22 mouse cellular contexts compared by ENCODE assay signal in the genomic region with DNA sequence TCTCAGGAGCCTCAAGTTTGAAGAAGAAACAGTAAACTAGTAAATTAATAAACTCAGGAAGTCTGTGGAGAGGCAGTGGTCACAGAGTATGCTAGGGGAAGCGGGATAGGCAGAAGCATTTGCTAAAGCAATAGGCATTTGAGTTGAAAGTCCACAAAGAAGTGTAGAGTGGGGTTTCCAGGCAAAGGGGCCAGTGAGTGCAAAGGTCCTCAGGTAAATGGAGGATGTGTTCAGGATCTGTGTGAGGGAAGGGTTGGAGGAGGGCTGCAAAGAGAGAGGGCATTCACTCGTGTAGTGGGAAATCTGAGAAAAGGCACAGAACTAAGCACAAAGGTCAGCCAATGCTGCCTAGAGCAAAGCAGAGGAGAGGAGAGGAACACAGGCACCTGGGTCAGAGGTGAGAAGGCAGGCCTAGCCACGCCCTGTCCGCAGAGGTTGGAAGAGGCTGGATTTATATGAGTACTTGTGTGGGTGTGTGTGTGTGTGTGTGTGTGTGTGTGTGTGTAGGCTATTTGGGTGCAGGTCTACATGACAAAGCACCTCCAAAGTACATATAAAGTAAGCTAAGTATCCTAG. TPM values are rescaled to one million over a fixed set of nuclear protein-coding genes. Genes with fewer than 3 reads are reported as not detected.
DNase-seq lines count a peak whose midpoint lies in the region; ATAC-seq lines count a peak whose summit lies in the region.
"Had no signal": no experiment of that assay in that cellular context is flagged by ENCODE, and none has a peak within 500 bp of the region (broad histone marks: within the 10 kb centered on the region; RNA-seq: fewer than 3 reads in every experiment).

No protein-coding gene starts in this region.

- no peaks in the 10 kb centered on the region for H3K9me3 ChIP-seq in kidney, embryonic 14.5 days (ENCODE audit: control insufficient read depth, low read length)
- H3K9me3 ChIP-seq in kidney, embryonic 15.5 days (replicated peaks) = no peaks in the 10 kb centered on the region
- no peaks in the 10 kb centered on the region for H3K9me3 ChIP-seq in liver, embryonic 16.5 days (replicated peaks; ENCODE audit: control insufficient read depth, low read length)
- H3K9me3 ChIP-seq: hindbrain, embryonic 10.5 days; limb, embryonic 15.5 days; megakaryocyte, embryonic 14.5 days; midbrain, embryonic 15.5 days had no signal

- H3K36me3 ChIP-seq in kidney, embryonic 14.5 days (ENCODE audit: control insufficient read depth, insufficient read depth, low read length) = no peaks in the 10 kb centered on the region
- no peaks in the 10 kb centered on the region for H3K36me3 ChIP-seq in kidney, embryonic 15.5 days
- no peaks in the 10 kb centered on the region for H3K36me3 ChIP-seq in liver, embryonic 16.5 days (ENCODE audit: control insufficient read depth, insufficient read depth)
- H3K36me3 ChIP-seq: hindbrain, embryonic 10.5 days; limb, embryonic 15.5 days; midbrain, embryonic 15.5 days had no signal

- H3K9ac ChIP-seq in kidney, embryonic 14.5 days (ENCODE audit: low read depth, low read length) = no peak overlapping the region
- no peak overlapping the region for H3K9ac ChIP-seq in kidney, embryonic 15.5 days
- H3K9ac ChIP-seq in liver, embryonic 16.5 days (ENCODE audit: low read depth, low read length) = no peak overlapping the region
- H3K9ac ChIP-seq: limb, embryonic 15.5 days; midbrain, embryonic 15.5 days had no signal

- DNase-seq in kidney, adult 18-20 months = peak; percentile 12
- DNase-seq in ZHBTc4 (ENCODE audit: low read depth, low spot score) = peak; percentile 16
- DNase-seq in thymus, postnatal 14 days = no peak
- DNase-seq in layer of hippocampus, adult 8-10 months (ENCODE audit: low spot score in 2 of 2) = no peak
- DNase-seq in right cerebral cortex, adult 18-20 months = no peak
- DNase-seq: cerebellum, adult 18-20 months; cerebellum, postnatal 25 days; embryo, embryonic 11 days; lung, postnatal 14 days; thymus, postnatal 25 days had no signal

- H3K4me1 ChIP-seq in kidney, embryonic 14.5 days (ENCODE audit: control insufficient read depth, insufficient read depth, low read length) = no peaks in the 10 kb centered on the region
- H3K4me1 ChIP-seq in kidney, embryonic 15.5 days = peaks cover 11% of the 10 kb centered on the region
- no peaks in the 10 kb centered on the region; the same call in none of the 2 replicates for H3K4me1 ChIP-seq in liver, embryonic 16.5 days (ENCODE audit: control insufficient read depth, low read depth, low read length)
- H3K4me1 ChIP-seq: megakaryocyte, embryonic 14.5 days; midbrain, embryonic 15.5 days had no signal

- H3K27me3 ChIP-seq in kidney, embryonic 14.5 days (ENCODE audit: control insufficient read depth, insufficient read depth, low read length) = no peaks in the 10 kb centered on the region
- H3K27me3 ChIP-seq in kidney, embryonic 15.5 days = no peaks in the 10 kb centered on the region
- no peaks in the 10 kb centered on the region for H3K27me3 ChIP-seq in liver, embryonic 16.5 days (ENCODE audit: control insufficient read depth, insufficient read depth, low read depth, low read length)
- H3K27me3 ChIP-seq: limb, embryonic 15.5 days; midbrain, embryonic 15.5 days had no signal

- H3K4me3 ChIP-seq in kidney, embryonic 14.5 days (ENCODE audit: low read length) = no peak overlapping the region
- H3K4me3 ChIP-seq in kidney, embryonic 15.5 days (replicated peaks) = no peak overlapping the region
- no peak overlapping the region for H3K4me3 ChIP-seq in liver, embryonic 16.5 days (ENCODE audit: low read depth, low read length)
- H3K4me3 ChIP-seq: hindbrain, embryonic 10.5 days; layer of hippocampus, adult 2 months; limb, embryonic 15.5 days; megakaryocyte, embryonic 14.5 days; midbrain, embryonic 15.5 days had no signal

- ATAC-seq in kidney, embryonic 14.5 days (ENCODE audit: low FRiP score, low TSS enrichment) = no peak
- ATAC-seq in kidney, embryonic 15.5 days (replicated peaks; ENCODE audit: low FRiP score) = peak; percentile 46; the same call in 1 of the 2 replicates
- peak; percentile 61 for ATAC-seq in liver, embryonic 16.5 days (ENCODE audit: low read depth)
- ATAC-seq: forebrain, embryonic 16.5 days; hindbrain, postnatal 0 days; midbrain, embryonic 15.5 days had no signal

- whole genome bisulfite sequencing in kidney, embryonic 14.5 days = 71% methylated on average over 4 of the region's 4 CpGs
- 76% methylated on average over 4 of the region's 4 CpGs for WGBS in kidney, embryonic 15.5 days
- WGBS in liver, embryonic 16.5 days (ENCODE audit: insufficient replicate concordance) = 43% methylated on average over 4 of the region's 4 CpGs

- H3K4me2 ChIP-seq in kidney, embryonic 14.5 days (replicated peaks; ENCODE audit: low read depth, low read length) = no peak overlapping the region
- H3K4me2 ChIP-seq in kidney, embryonic 15.5 days = no peak overlapping the region
- no peak overlapping the region for H3K4me2 ChIP-seq in liver, embryonic 16.5 days (ENCODE audit: low read depth, low read length)
- H3K4me2 ChIP-seq: limb, embryonic 15.5 days; midbrain, embryonic 15.5 days had no signal

- H3K27ac ChIP-seq in kidney, embryonic 14.5 days (ENCODE audit: low read depth, low read length) = no peak overlapping the region
- H3K27ac ChIP-seq in kidney, embryonic 15.5 days = no peak overlapping the region
- H3K27ac ChIP-seq in liver, embryonic 16.5 days (ENCODE audit: low read length) = peak overlapping the region; percentile 38; the same call in 1 of the 2 replicates
- H3K27ac ChIP-seq: hindbrain, embryonic 10.5 days; hindbrain, postnatal 0 days; layer of hippocampus, adult 2 months; limb, embryonic 15.5 days; midbrain, embryonic 15.5 days had no signal

RNA-seq across cellular contexts. Expression of gene Cdkn1c, which starts 41.2 kb away (rescaled TPM):
- 1,196 and 1,506 TPM in 2 replicates for polyA plus RNA-seq in kidney, embryonic 14.5 days (2014; fragmentation: Nextera tagmentation; extraction: Ambion mirVana)
- 844 and 965 TPM in 2 replicates for polyA plus RNA-seq in kidney, embryonic 15.5 days (2015; fragmentation: Nextera tagmentation; extraction: Ambion mirVana)
- polyA plus RNA-seq in liver, embryonic 16.5 days (2015; fragmentation: Nextera tagmentation; extraction: Ambion mirVana) = 143 and 173 TPM in 2 replicates
- 1 to 10 TPM; 4.4 to 9.9 (median 7.0) TPM for total RNA-seq in layer of hippocampus, adult 8-10 months (2022)
- total RNA-seq: CH12.LX had no signal

RNA-seq across cellular contexts. Expression of gene Slc22a18, which starts 53.9 kb away (rescaled TPM):
- polyA plus RNA-seq in kidney, embryonic 14.5 days (2014; fragmentation: Nextera tagmentation; extraction: Ambion mirVana) = 4.4 and 4.7 TPM in 2 replicates
- polyA plus RNA-seq in kidney, embryonic 15.5 days (2015; fragmentation: Nextera tagmentation; extraction: Ambion mirVana) = 4.1 and 4.5 TPM in 2 replicates
- polyA plus RNA-seq in liver, embryonic 16.5 days (2015; fragmentation: Nextera tagmentation; extraction: Ambion mirVana) = 13.0 and 14.4 TPM in 2 replicates
- total RNA-seq in layer of hippocampus, adult 8-10 months (2022) = 1 to 10 TPM in 2 of 4 experiments, under 1 TPM in 1, not detected in 1; 0.66 to 1.4 (median 1.4) TPM
- total RNA-seq: neutrophil, adult 5-6 weeks had no signal

Comparison
In these comparisons a context has a peak if more than half of its experiments do, and no peak if none do; other contexts are left out.
1. DNase-seq: peak in kidney, adult 18-20 months (single experiment) and ZHBTc4 (single experiment); none in thymus, postnatal 14 days (single experiment), layer of hippocampus, adult 8-10 months (0 of 2) and right cerebral cortex, adult 18-20 months (single experiment).